Mouse (Mus musculus): ENCODE results near the gene Lamc2.

Lamc2 gene

GRCm38 (mm10) chr1:153188081-153188480 lies 1.8 kb upstream of the Lamc2 start:
- in situ Hi-C loops (cut with MboI; ENCODE audit: unreplicated experiment in 2 of 2): no loop called here

- in situ Hi-C loops (cut with MboI; ENCODE audit: unreplicated experiment in 2 of 2): no loop called here
These were observed 5.5 kb downstream of the Lamc2 start for GRCm38 (mm10) chr1:153180586-153181289.

GRCm38 (mm10) chr1:153180160-153180559 lies 6.1 kb downstream of the Lamc2 start:
- in situ Hi-C loops (cut with MboI; ENCODE audit: unreplicated experiment in 2 of 2): no loop called here

- in situ Hi-C loops (cut with MboI; ENCODE audit: unreplicated experiment in 2 of 2): no loop called here
These were observed 11.4 kb downstream of the Lamc2 start for GRCm38 (mm10) chr1:153174801-153175200.

GRCm38 (mm10) chr1:153173276-153173675 lies 13.0 kb downstream of the Lamc2 start:
- in situ Hi-C loops (cut with MboI; ENCODE audit: unreplicated experiment in 2 of 2): no loop called here

- in situ Hi-C loops (cut with MboI; ENCODE audit: unreplicated experiment in 2 of 2): no loop called here
These were observed 13.9 kb downstream of the Lamc2 start for GRCm38 (mm10) chr1:153172291-153172731.

GRCm38 (mm10) chr1:153171011-153171410 lies 15.2 kb downstream of the Lamc2 start:
- in situ Hi-C loops (cut with MboI; ENCODE audit: unreplicated experiment in 2 of 2): no loop called here

- in situ Hi-C loops (cut with MboI; ENCODE audit: unreplicated experiment in 2 of 2): no loop called here
These were observed 18.0 kb downstream of the Lamc2 start for GRCm38 (mm10) chr1:153168293-153168692.

- in situ Hi-C loops (cut with MboI; ENCODE audit: unreplicated experiment in 2 of 2): no loop called here
These were observed 22.4 kb downstream of the Lamc2 start for GRCm38 (mm10) chr1:153163831-153164230.

- in situ Hi-C loops (cut with MboI; ENCODE audit: unreplicated experiment in 2 of 2): no loop called here
These were observed 27.1 kb downstream of the Lamc2 start for GRCm38 (mm10) chr1:153159137-153159536.

GRCm38 (mm10) chr1:153157021-153157623 lies 29.1 kb downstream of the Lamc2 start:
- in situ Hi-C loops (cut with MboI; ENCODE audit: unreplicated experiment in 2 of 2): no loop called here

GRCm38 (mm10) chr1:153155364-153155763 lies 30.9 kb downstream of the Lamc2 start:
- in situ Hi-C loops (cut with MboI; ENCODE audit: unreplicated experiment in 2 of 2): no loop called here

GRCm38 (mm10) chr1:153153619-153154137 lies 32.6 kb downstream of the Lamc2 start:
- in situ Hi-C loops (cut with MboI; ENCODE audit: unreplicated experiment in 2 of 2): no loop called here

- in situ Hi-C loops (cut with MboI; ENCODE audit: unreplicated experiment in 2 of 2): no loop called here
These were observed 33.7 kb downstream of the Lamc2 start for GRCm38 (mm10) chr1:153152594-153152993.

GRCm38 (mm10) chr1:153145791-153146190 lies 40.5 kb downstream of the Lamc2 start:
- in situ Hi-C loops (cut with MboI; ENCODE audit: unreplicated experiment in 2 of 2): no loop called here

GRCm38 (mm10) chr1:153144021-153144420 lies 42.2 kb downstream of the Lamc2 start:
- in situ Hi-C loops (cut with MboI; ENCODE audit: unreplicated experiment in 2 of 2): no loop called here

GRCm38 (mm10) chr1:153140747-153141228 lies 45.5 kb downstream of the Lamc2 start:
- in situ Hi-C loops (cut with MboI; ENCODE audit: unreplicated experiment in 2 of 2): no loop called here

- in situ Hi-C loops (cut with MboI; ENCODE audit: unreplicated experiment in 2 of 2): no loop called here
These were observed 46.0 kb downstream of the Lamc2 start for GRCm38 (mm10) chr1:153140265-153140664.

GRCm38 (mm10) chr1:153139635-153140034 lies 46.6 kb downstream of the Lamc2 start:
- in situ Hi-C loops (cut with MboI; ENCODE audit: unreplicated experiment in 2 of 2): no loop called here

- in situ Hi-C loops (cut with MboI; ENCODE audit: unreplicated experiment in 2 of 2): no loop called here
These were observed 47.8 kb downstream of the Lamc2 start for GRCm38 (mm10) chr1:153138486-153138885.

GRCm38 (mm10) chr1:153136647-153137046 lies 49.6 kb downstream of the Lamc2 start:
- in situ Hi-C loops (cut with MboI; ENCODE audit: unreplicated experiment in 2 of 2): no loop called here
